Mouse (Mus musculus) B cell, adult 62 days (primary cell): ENCODE results near the gene Hmgcs2. TPM values are rescaled to one million over a fixed set of nuclear protein-coding genes. Genes with fewer than 3 reads are reported as not detected.

Experiments used
- total RNA-seq: library from RNA; stranded (reverse); gene quantifications from 4 replicates; pipeline ENCODE4 v1.2.4, GENCODE M21; 2023

Gene Hmgcs2
- total RNA-seq, result not detected in 4 replicates

DNA sequence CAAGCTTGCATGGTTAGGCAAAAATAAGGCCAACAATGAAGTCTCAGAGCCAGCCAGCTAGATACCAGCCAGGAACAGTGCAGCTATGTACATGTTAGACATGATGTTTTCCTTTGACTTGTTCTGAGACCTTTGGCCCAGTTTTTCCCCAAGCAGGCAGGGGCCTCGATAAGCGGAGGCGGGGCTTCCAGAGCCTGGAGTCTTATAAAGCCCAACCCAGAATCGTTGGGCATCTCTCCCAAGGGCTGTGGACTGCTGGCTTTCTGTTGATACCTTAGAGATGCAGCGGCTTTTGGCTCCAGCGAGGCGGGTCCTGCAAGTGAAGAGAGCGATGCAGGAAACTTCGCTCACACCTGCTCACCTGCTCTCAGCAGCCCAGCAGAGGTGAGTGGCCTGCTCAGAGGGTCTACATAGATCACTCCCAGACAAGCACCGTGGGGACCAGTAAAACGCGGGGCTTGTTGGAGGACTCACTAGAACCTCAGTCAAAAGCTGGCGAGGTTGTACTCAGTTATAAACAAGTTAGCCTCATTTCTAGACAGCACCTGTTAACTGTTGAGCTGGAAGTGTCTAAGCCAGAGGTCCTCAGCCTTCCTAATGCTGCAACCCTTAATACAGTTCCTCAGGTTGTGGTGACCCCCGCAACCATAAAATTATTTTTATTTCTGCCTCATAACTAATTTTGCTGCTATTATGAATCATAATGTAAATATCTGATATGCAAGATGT is at the start of gene Hmgcs2:
Gene Hmgcs2 (plus strand): TSS at position 232 of the 729 bp plus-strand sequence.

DNA sequence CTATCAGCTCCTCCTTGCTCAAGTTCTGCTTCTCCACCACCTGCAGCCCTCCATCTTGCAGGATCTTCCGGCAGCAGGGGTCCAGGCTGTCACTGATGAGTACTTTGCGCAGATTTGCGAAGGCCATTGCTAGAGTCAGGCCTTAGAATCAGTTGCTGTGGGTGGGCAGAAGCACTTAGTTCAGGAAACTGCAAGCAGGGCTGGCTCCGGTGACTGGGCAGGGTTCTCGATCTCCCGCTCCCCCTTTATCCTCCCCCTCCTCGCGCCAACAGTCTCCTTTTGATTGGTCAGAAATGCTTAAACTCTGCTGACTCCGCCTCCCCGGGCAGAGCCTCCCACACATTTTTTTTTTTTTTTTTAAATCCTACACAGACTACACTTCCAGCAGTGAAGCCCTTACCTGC is 59.5 kb downstream of the Hmgcs2 start, which contains the start of gene Phgdh:
Gene Phgdh (minus strand): TSS at position 285 of the 404 bp plus-strand sequence.

Other genes with a start within 250 kb of the Hmgcs2 start
- 10.0 to 13.2 TPM (median 11.8 TPM) in 4 replicates for gene Adam30, start 119.8 kb upstream of the Hmgcs2 start, total RNA-seq
- gene Reg4, start 58.3 kb upstream of the Hmgcs2 start, total RNA-seq, result not detected in 4 replicates
- 52.7 to 62.8 TPM (median 55.5 TPM) in 4 replicates for gene Phgdh, start 59.6 kb downstream of the Hmgcs2 start, total RNA-seq
- not detected in 4 replicates for gene Zfp697, start 102.0 kb downstream of the Hmgcs2 start, total RNA-seq
- gene Gm4450, start 176.7 kb downstream of the Hmgcs2 start, total RNA-seq, result not detected in 4 replicates
- not detected in 4 replicates for gene Hsd3b4, start 230.1 kb downstream of the Hmgcs2 start, total RNA-seq